Mouse (Mus musculus): Measurements from ENCODE around the gene Ppp2r2d.

Ppp2r2d gene

GRCm38 (mm10) chr7:138928456-138928855, 82.6 kb downstream of the Ppp2r2d start:
- no peak for DNase-seq

Data from thymus, postnatal 36 days (tissue).